Mouse (Mus musculus): ENCODE data around the gene Bola1. TPM values are rescaled to one million over a fixed set of nuclear protein-coding genes. Genes with fewer than 3 reads are reported as not detected.

Gene Bola1
- polyA plus RNA-seq, 1 experiment from 2014 or later, result 72.4 TPM

DNA sequence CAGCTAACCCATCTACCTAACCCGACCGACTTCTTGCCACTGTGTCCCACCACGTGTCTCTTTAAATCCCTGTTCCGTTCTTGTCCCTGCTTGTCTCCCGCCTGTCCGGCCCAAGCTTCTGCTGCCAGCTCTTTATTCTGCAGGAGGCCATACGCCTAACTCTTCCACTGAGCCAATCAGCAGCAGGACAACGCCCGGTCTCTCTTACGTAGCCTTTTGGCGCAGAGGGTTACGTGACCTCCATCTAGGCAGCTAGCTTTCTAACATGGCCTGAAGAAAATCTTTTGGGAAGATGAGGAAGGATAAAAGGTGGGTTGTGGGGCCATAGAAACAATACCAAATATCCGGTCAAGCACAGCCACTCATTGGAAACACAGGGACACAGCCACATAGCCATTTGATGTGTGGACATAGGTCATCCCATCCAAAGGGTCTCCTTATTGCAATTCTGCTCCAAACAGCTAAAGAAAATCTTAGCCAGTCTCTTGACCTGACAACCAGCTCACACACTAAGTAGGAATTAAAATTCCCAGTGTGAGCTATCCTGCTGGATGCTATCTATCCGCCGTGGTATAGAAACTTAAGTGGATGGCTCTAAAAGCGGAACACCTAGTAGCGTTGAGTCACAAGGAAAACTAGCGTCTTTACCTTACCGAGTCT lies 42.8 kb upstream of the Bola1 start:
- under 1% methylated on average over 19 of the region's 19 CpGs for WGBS
- peak; percentile 80 for ATAC-seq (ENCODE audit: low FRiP score)

DNA sequence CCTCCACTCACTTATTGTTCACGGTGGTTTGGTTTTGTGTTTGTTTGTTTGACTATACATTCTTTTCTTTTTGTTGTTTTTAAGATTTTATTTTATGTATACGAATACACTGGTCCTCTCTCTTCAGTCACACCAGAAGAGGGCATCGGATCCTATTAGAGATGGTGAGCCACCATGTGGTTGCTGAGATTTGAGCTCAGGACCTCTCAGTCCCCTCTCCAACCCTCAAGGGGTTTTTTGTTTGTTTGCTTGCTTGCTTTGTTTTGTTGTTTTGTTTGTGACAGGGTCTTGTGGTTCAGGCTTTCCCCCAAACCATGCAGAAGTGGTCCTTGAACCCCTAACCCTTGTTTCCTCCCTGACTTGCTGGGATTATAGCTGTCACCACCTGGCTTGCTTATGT lies 42.1 kb upstream of the Bola1 start:
- no peak for DNase-seq (ENCODE audit: low spot score)
- Histone ChIP-seq H3K4me3 (replicated peaks; ENCODE audit: low read length) (peak overlapping the region; percentile 52), H3K27me3 (ENCODE audit: control insufficient read depth, insufficient read depth, low read length) (no peaks in the 10 kb centered on the region), H3K36me3 (replicated peaks; ENCODE audit: control insufficient read depth, insufficient read depth) (no peaks in the 10 kb centered on the region), H3K4me2 (replicated peaks) (peak overlapping the region; percentile 77), H3K4me1 (replicated peaks; ENCODE audit: control insufficient read depth, insufficient read depth, low read length) (peaks cover 16% of the 10 kb centered on the region), H3K9ac (peak overlapping the region; percentile 71), H3K9me3 (ENCODE audit: control insufficient read depth, low read length) (no peaks in the 10 kb centered on the region), H3K27ac (peak overlapping the region; percentile 97)
- no peak for ATAC-seq (ENCODE audit: low FRiP score)
- 55% methylated on average over 3 of the region's 3 CpGs for WGBS

More for the DNA sequence above, 42.8 kb upstream of the Bola1 start:
- no peaks in the 10 kb centered on the region for H3K27me3 ChIP-seq (ENCODE audit: control insufficient read depth, insufficient read depth, low read length)
- no peaks in the 10 kb centered on the region for H3K36me3 ChIP-seq (replicated peaks; ENCODE audit: control insufficient read depth, insufficient read depth)
- peak; percentile 74 for DNase-seq (ENCODE audit: low spot score)
- no peaks in the 10 kb centered on the region for H3K9me3 ChIP-seq (ENCODE audit: control insufficient read depth, low read length)
- H3K4me1 ChIP-seq (replicated peaks; ENCODE audit: control insufficient read depth, insufficient read depth, low read length), result peaks cover 16% of the 10 kb centered on the region
- H3K4me2 ChIP-seq (replicated peaks), result peak overlapping the region; percentile 77
- peak overlapping the region; percentile 52 for H3K4me3 ChIP-seq (replicated peaks; ENCODE audit: low read length)
- H3K27ac ChIP-seq, result peak overlapping the region; percentile 97
- H3K9ac ChIP-seq, result peak overlapping the region; percentile 71

DNA sequence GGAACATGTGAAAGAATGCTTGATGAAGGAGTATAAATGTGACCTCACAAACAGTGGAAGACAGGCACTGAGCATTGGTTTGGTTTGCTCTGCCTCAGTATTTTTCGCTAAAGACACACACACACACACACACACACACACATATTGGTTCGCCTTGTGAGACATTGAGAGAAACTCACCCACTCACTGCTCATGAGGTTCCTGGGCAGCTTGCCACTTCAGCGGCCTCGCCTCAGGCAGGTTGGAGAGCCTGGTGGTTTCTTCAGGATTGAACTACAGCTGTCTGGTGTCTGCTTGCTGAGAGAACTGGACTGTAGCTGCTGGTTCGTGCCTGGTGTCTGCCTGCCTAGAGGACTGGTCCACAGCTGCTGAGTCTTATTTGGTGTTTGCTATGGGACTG lies 40.7 kb upstream of the Bola1 start:
- Histone ChIP-seq H3K4me2 (replicated peaks) (no peak overlapping the region), H3K9ac (no peak overlapping the region), H3K9me3 (ENCODE audit: control insufficient read depth, low read length) (no peaks in the 10 kb centered on the region), H3K4me3 (replicated peaks; ENCODE audit: low read length) (no peak overlapping the region), H3K4me1 (replicated peaks; ENCODE audit: control insufficient read depth, insufficient read depth, low read length) (peaks cover 16% of the 10 kb centered on the region), H3K27ac (no peak overlapping the region), H3K36me3 (replicated peaks; ENCODE audit: control insufficient read depth, insufficient read depth) (no peaks in the 10 kb centered on the region), H3K27me3 (ENCODE audit: control insufficient read depth, insufficient read depth, low read length) (no peaks in the 10 kb centered on the region)
- ATAC-seq (ENCODE audit: low FRiP score), result no peak
- no peak for DNase-seq (ENCODE audit: low spot score)
- WGBS, result 92% methylated on average over 5 of the region's 5 CpGs

DNA sequence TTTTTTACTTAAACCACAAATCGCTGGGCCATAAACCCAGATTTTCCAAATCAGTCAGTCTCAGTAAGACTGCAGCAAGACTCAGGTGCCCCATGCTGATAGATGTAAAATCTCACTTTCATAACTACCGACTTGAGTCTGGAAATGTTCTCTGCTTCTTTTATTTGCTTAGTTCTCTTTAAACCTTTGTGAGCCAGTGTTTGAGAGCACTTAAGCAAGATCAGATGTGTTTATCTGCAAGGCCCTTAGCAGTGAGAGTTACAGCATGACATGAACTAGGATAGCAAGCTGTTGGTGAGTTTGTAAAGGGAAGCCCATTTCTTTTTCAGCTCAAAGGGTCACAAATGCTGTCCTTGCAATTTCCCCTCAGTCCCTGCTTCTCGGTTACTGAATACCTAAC lies 37.7 kb upstream of the Bola1 start:
- ATAC-seq (ENCODE audit: low FRiP score) (no peak), DNase-seq (ENCODE audit: low spot score) (no peak)
- no peaks in the 10 kb centered on the region for H3K27me3 ChIP-seq (ENCODE audit: control insufficient read depth, insufficient read depth, low read length)
- WGBS, result 90% methylated on average over 3 of the region's 3 CpGs
- peaks cover 7% of the 10 kb centered on the region; the same call in 1 of the 2 replicates for H3K4me1 ChIP-seq (replicated peaks; ENCODE audit: control insufficient read depth, insufficient read depth, low read length)
- no peak overlapping the region for H3K4me2 ChIP-seq (replicated peaks)
- H3K4me3 ChIP-seq (replicated peaks; ENCODE audit: low read length), result no peak overlapping the region
- H3K9me3 ChIP-seq (ENCODE audit: control insufficient read depth, low read length), result no peaks in the 10 kb centered on the region
- H3K36me3 ChIP-seq (replicated peaks; ENCODE audit: control insufficient read depth, insufficient read depth), result no peaks in the 10 kb centered on the region
- no peak overlapping the region for H3K27ac ChIP-seq
- no peak overlapping the region for H3K9ac ChIP-seq

DNA sequence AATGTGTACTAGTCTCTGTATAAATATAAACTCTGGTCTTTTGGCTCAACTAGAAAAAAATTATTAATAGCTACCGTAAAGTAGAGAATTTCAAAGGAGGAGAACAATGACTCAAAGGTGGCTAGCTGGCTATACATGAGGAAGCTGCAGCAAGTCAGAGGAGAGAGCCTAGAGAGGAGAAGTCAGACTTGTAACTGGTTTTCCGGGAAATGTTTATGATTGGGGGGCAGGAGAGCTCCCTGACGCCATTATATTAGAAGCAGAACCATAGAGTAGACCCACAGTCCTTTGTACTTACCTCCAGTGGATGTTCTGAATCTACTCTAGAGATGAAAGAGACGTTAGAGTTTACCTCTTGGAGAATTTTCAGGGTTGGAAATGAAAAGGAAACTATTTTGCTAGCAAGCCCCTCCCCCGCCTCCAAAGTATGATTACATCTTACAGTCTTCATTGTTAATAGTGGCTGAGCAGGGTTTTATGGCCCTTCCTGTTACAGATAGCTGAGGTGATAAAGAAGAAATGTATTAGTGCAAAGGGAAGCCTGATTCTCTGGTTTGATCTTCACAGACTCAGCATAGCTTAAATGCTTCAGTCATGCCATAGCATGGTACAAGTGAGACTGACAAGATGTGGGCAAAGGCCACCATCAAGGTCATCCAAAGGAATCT lies 36.6 kb upstream of the Bola1 start:
- Histone ChIP-seq H3K4me1 (replicated peaks; ENCODE audit: control insufficient read depth, insufficient read depth, low read length) (no peaks in the 10 kb centered on the region), H3K36me3 (replicated peaks; ENCODE audit: control insufficient read depth, insufficient read depth) (no peaks in the 10 kb centered on the region), H3K27me3 (ENCODE audit: control insufficient read depth, insufficient read depth, low read length) (no peaks in the 10 kb centered on the region), H3K27ac (no peak overlapping the region), H3K4me3 (replicated peaks; ENCODE audit: low read length) (no peak overlapping the region), H3K9me3 (ENCODE audit: control insufficient read depth, low read length) (no peaks in the 10 kb centered on the region), H3K9ac (no peak overlapping the region), H3K4me2 (replicated peaks) (no peak overlapping the region)
- no peak for ATAC-seq (ENCODE audit: low FRiP score)
- no peak for DNase-seq (ENCODE audit: low spot score)
- WGBS, result 87% methylated on average over 5 of the region's 5 CpGs

DNA sequence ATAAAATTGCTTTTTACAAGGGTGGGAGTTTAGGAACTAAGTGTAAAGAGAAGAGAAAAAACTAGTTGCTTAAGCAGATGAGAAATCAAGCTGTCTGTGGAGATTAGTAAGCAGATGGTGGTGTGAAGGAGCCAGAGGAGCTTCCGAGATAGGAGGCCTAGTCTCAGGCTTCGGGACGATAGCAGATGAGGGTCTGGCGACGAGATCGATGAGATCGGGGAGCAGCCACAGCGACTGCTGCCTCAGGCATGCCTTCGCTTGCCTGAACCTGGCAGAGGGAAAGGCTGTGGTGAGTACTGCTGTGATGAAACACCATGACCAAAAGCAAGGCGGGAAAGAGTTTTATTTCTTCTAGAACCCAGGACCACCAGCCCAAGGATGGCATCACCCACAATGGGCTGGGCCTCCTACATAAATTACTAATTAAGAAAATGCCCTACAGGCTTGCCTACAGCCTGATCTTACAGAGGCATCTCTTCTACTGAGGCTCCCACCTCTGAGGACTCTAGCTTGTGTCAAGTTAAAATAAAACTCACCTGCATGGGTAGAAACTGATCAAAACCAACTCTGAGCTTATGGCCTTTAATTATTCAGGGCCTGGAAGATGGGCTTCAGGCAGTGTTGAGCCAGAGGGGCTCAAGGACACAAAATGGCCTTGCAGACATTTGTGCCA lies 35.3 kb upstream of the Bola1 start:
- Histone ChIP-seq H3K27ac (no peak overlapping the region), H3K4me1 (replicated peaks; ENCODE audit: control insufficient read depth, insufficient read depth, low read length) (no peaks in the 10 kb centered on the region), H3K4me3 (replicated peaks; ENCODE audit: low read length) (no peak overlapping the region), H3K4me2 (replicated peaks) (no peak overlapping the region), H3K9me3 (ENCODE audit: control insufficient read depth, low read length) (no peaks in the 10 kb centered on the region), H3K36me3 (replicated peaks; ENCODE audit: control insufficient read depth, insufficient read depth) (no peaks in the 10 kb centered on the region), H3K27me3 (ENCODE audit: control insufficient read depth, insufficient read depth, low read length) (no peaks in the 10 kb centered on the region), H3K9ac (0 out of 2 replicates have a peak overlapping the region, but pooled peaks have one; percentile 11)
- WGBS, result 52% methylated on average over 10 of the region's 10 CpGs
- DNase-seq (ENCODE audit: low spot score), result no peak
- no peak for ATAC-seq (ENCODE audit: low FRiP score)

DNA sequence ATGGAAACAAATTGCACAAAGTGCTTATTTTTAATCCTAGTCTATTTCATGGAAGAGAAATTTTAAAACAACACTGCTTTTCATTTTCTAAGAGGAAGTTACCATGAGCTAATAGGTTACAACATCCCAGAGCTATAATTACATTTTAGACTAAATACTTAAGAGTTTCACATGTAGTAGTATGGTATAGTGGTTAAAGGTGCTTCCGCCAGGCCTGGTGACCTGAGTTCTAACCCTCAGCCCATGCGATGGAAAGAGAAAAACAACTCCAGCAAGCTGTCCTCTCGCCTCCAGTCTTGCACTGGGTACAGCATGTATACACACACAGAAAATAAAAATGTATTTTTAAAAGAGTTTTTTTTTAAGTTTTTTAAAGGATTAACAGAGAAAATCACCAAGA lies 32.3 kb upstream of the Bola1 start:
- Histone ChIP-seq H3K27me3 (ENCODE audit: control insufficient read depth, insufficient read depth, low read length) (no peaks in the 10 kb centered on the region), H3K9me3 (ENCODE audit: control insufficient read depth, low read length) (no peaks in the 10 kb centered on the region), H3K27ac (no peak overlapping the region), H3K4me1 (replicated peaks; ENCODE audit: control insufficient read depth, insufficient read depth, low read length) (0 out of 2 replicates have a peak, but pooled peaks cover 5% of the 10 kb centered on the region), H3K36me3 (replicated peaks; ENCODE audit: control insufficient read depth, insufficient read depth) (no peaks in the 10 kb centered on the region), H3K4me2 (replicated peaks) (no peak overlapping the region), H3K9ac (no peak overlapping the region), H3K4me3 (replicated peaks; ENCODE audit: low read length) (no peak overlapping the region)
- no peak for DNase-seq (ENCODE audit: low spot score)
- 92% methylated on average over 3 of the region's 3 CpGs for WGBS
- ATAC-seq (ENCODE audit: low FRiP score), result no peak

DNA sequence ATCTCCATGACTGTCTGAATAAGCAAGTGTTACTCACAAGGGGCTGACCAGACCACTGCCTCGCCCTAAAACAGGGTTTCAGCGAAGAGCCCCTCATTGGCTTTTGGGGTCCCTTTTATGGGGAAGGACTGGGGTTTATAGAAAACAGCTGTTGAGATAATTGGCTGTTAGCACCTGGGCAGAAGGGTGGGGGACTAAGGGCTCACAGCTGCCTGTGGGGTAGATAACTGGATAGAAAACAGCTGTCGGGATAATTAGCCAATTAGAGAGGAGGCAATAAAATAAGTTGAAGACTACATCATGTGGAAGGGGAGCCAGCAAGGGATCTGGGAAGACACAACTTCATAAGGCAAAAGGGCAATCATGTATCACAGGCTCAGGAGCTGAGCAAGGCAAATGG lies 31.4 kb upstream of the Bola1 start:
- Histone ChIP-seq H3K9ac (no peak overlapping the region), H3K4me1 (replicated peaks; ENCODE audit: control insufficient read depth, insufficient read depth, low read length) (0 out of 2 replicates have a peak, but pooled peaks cover 5% of the 10 kb centered on the region), H3K27ac (no peak overlapping the region), H3K9me3 (ENCODE audit: control insufficient read depth, low read length) (no peaks in the 10 kb centered on the region), H3K36me3 (replicated peaks; ENCODE audit: control insufficient read depth, insufficient read depth) (no peaks in the 10 kb centered on the region), H3K4me3 (replicated peaks; ENCODE audit: low read length) (no peak overlapping the region), H3K27me3 (ENCODE audit: control insufficient read depth, insufficient read depth, low read length) (no peaks in the 10 kb centered on the region), H3K4me2 (replicated peaks) (no peak overlapping the region)
- WGBS, result 89% methylated on average over 3 of the region's 3 CpGs
- no peak for ATAC-seq (ENCODE audit: low FRiP score)
- DNase-seq (ENCODE audit: low spot score), result no peak

DNA sequence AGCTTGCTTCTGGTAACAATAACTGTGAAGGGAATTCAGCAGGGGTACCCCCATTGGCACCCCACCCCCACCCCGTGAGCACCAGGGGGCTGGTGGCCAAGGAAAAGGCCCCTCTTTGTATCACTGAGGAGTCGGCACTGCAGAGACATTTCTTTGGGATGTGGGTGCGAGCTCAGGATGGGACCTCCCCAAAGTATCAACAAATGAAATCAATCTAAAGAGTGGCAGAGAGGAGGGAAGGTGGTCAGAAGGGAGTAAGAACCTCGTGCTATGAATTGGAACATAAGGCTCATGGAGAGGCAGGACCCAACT lies 29.5 kb upstream of the Bola1 start:
- 55% methylated on average over 4 of the region's 4 CpGs for WGBS
- DNase-seq (ENCODE audit: low spot score), result no peak
- H3K4me1 ChIP-seq (replicated peaks; ENCODE audit: control insufficient read depth, insufficient read depth, low read length), result peaks cover 14% of the 10 kb centered on the region; the same call in 1 of the 2 replicates
- H3K4me3 ChIP-seq (replicated peaks; ENCODE audit: low read length), result no peak overlapping the region
- no peak overlapping the region; the same call in 1 of the 2 replicates for H3K4me2 ChIP-seq (replicated peaks)
- no peak overlapping the region for H3K27ac ChIP-seq
- H3K36me3 ChIP-seq (replicated peaks; ENCODE audit: control insufficient read depth, insufficient read depth), result no peaks in the 10 kb centered on the region
- no peak overlapping the region for H3K9ac ChIP-seq
- no peaks in the 10 kb centered on the region for H3K9me3 ChIP-seq (ENCODE audit: control insufficient read depth, low read length)
- no peak for ATAC-seq (ENCODE audit: low FRiP score)
- H3K27me3 ChIP-seq (ENCODE audit: control insufficient read depth, insufficient read depth, low read length), result no peaks in the 10 kb centered on the region
